Mouse (Mus musculus) intestine, embryonic 16.5 days (tissue): ENCODE measurements around the gene Ccdc58. TPM values are rescaled to one million over a fixed set of nuclear protein-coding genes. Genes with fewer than 3 reads are reported as not detected.
"Not testable (repeated sequence)": the region's sequence is repeated elsewhere in the genome, so short reads cannot be mapped to it uniquely, and the experiment has no call there.

Experiments used
- ATAC-seq: fragments of 200-750 bp; cut with Nextera tagmentation; 2 replicates; pipeline ENCODE4 v1.8.0; 2017; ENCODE audit warnings: moderate TSS enrichment, moderate library complexity
- H3K27ac ChIP-seq: fragments of 300-500 bp; sonication (generic); 2 replicates; pipeline ENCODE4 v1.5.1; 2014; ENCODE audit warnings: mild to moderate bottlenecking, low read length
- H3K27me3 ChIP-seq: fragments of 300-500 bp; sonication (generic); replicated peaks from 2 replicates; pipeline ENCODE4 v1.6.1; 2014; ENCODE audit warnings: low read length, control low read depth, mixed read lengths; ENCODE audit not compliant: control insufficient read depth, insufficient read depth
- H3K36me3 ChIP-seq: fragments of 300-500 bp; sonication (generic); 2 replicates; pipeline ENCODE4 v1.6.1; 2014; ENCODE audit warnings: low read length, control low read depth; ENCODE audit not compliant: control insufficient read depth, insufficient read depth
- H3K4me1 ChIP-seq: fragments of 300-500 bp; sonication (generic); 2 replicates; pipeline ENCODE4 v1.6.1; 2014; ENCODE audit warnings: low read length, control low read depth, mixed read lengths; ENCODE audit not compliant: control insufficient read depth, insufficient read depth
- H3K4me2 ChIP-seq: fragments of 300-500 bp; sonication (generic); 2 replicates; pipeline ENCODE4 v1.6.1; 2014; ENCODE audit warnings: low read depth, low read length, control low read depth
- H3K4me3 ChIP-seq: fragments of 300-500 bp; sonication (generic); 2 replicates; pipeline ENCODE4 v1.5.1; 2014; ENCODE audit warnings: mild to moderate bottlenecking, low read length
- H3K9ac ChIP-seq: fragments of 300-500 bp; sonication (generic); 2 replicates; pipeline ENCODE4 v1.6.1; 2014; ENCODE audit warnings: low read depth, low read length
- H3K9me3 ChIP-seq: fragments of 300-500 bp; sonication (generic); 2 replicates; pipeline ENCODE4 v1.6.1; 2016; ENCODE audit warnings: low read length, control low read depth; ENCODE audit not compliant: control insufficient read depth
- WGBS: fragments of 180-500 bp; shearing (Covaris S2); extraction: QIAGEN DNeasy Blood & Tissue Kit; methylation state at CpG from one replicate; pipeline ENCODE4 v1.1.7; 2014; 5-methylcytosine and 5-hydroxymethylcytosine counted together
- polyA plus RNA-seq: library from polyadenylated mRNA; unstranded; fragments of >200 nt; fragmentation: Nextera tagmentation; extraction: Ambion mirVana; gene quantifications from 2 replicates; pipeline ENCODE4 v1.2.1, GENCODE M21; 2015

The Ccdc58 gene
- polyA plus RNA-seq, 1 experiment from 2014 or later, result 121 TPM

- Histone ChIP-seq H3K27ac (no peak overlapping the region), H3K36me3 (peaks cover 8% of the 10 kb centered on the region), H3K9ac (no peak overlapping the region), H3K4me1 (no peaks in the 10 kb centered on the region), H3K27me3 (no peaks in the 10 kb centered on the region), H3K4me3 (no peak overlapping the region), H3K9me3 (no peaks in the 10 kb centered on the region), H3K4me2 (no peak overlapping the region)
- no peak for ATAC-seq
- 65% methylated on average over 6 of the region's 6 CpGs for WGBS
Observed at GRCm38 (mm10) chr16:36053524-36054275, 17.8 kb upstream of the Ccdc58 start.

- Histone ChIP-seq H3K27ac (no peak overlapping the region), H3K4me1 (no peaks in the 10 kb centered on the region), H3K4me3 (no peak overlapping the region), H3K36me3 (peaks cover 2% of the 10 kb centered on the region), H3K9ac (no peak overlapping the region), H3K4me2 (no peak overlapping the region), H3K27me3 (no peaks in the 10 kb centered on the region), H3K9me3 (no peaks in the 10 kb centered on the region)
- ATAC-seq, result no peak
- WGBS, result 94% methylated on average over 8 of the region's 8 CpGs
Observed at GRCm38 (mm10) chr16:36054920-36055319, 16.6 kb upstream of the Ccdc58 start.

DNA sequence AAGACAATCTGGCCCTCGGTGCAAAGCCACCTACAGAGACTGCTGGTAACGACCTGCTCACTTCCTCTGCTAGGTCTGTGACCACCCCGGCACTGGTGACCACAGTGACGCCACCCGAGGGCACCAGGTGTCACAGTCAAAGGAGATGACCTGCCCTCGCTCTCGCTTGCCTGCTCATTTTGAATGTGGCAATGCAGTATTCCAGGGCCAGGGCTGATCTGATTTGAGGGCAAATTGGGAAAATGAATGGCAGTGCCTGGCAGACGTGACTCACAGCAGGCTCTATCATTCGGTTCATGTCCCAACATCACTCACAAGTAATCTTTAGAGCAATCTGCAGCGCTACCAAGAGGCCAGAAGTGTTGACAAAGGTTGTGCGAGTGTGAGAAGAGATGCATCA lies 15.1 kb upstream of the Ccdc58 start:
- Histone ChIP-seq H3K27ac (no peak overlapping the region), H3K4me1 (no peaks in the 10 kb centered on the region), H3K9me3 (no peaks in the 10 kb centered on the region), H3K4me2 (no peak overlapping the region), H3K4me3 (no peak overlapping the region), H3K9ac (no peak overlapping the region), H3K36me3 (peaks cover 2% of the 10 kb centered on the region; the same call in 1 of the 2 replicates), H3K27me3 (no peaks in the 10 kb centered on the region)
- ATAC-seq, result no peak
- 92% methylated on average over 11 of the region's 11 CpGs for WGBS

- H3K36me3 ChIP-seq, result peaks cover 2% of the 10 kb centered on the region; the same call in 1 of the 2 replicates
- no peak overlapping the region for H3K4me2 ChIP-seq
- WGBS, result 62% methylated on average over 8 of the region's 8 CpGs
- H3K4me3 ChIP-seq, result no peak overlapping the region
- no peaks in the 10 kb centered on the region for H3K4me1 ChIP-seq
- no peak for ATAC-seq
- H3K9ac ChIP-seq, result no peak overlapping the region
- H3K9me3 ChIP-seq, result no peaks in the 10 kb centered on the region
- no peak overlapping the region for H3K27ac ChIP-seq
- H3K27me3 ChIP-seq, result no peaks in the 10 kb centered on the region
Observed at GRCm38 (mm10) chr16:36057933-36058475, 13.5 kb upstream of the Ccdc58 start.

GRCm38 (mm10) chr16:36062534-36062933 lies 9.0 kb upstream of the Ccdc58 start:
- not testable (repeated sequence) for H3K4me2 ChIP-seq, ATAC-seq, H3K4me1 ChIP-seq, H3K4me3 ChIP-seq, H3K27me3 ChIP-seq, H3K27ac ChIP-seq, H3K9me3 ChIP-seq, H3K9ac ChIP-seq, H3K36me3 ChIP-seq
- WGBS, result 90% methylated on average over 1 of the region's 1 CpGs

DNA sequence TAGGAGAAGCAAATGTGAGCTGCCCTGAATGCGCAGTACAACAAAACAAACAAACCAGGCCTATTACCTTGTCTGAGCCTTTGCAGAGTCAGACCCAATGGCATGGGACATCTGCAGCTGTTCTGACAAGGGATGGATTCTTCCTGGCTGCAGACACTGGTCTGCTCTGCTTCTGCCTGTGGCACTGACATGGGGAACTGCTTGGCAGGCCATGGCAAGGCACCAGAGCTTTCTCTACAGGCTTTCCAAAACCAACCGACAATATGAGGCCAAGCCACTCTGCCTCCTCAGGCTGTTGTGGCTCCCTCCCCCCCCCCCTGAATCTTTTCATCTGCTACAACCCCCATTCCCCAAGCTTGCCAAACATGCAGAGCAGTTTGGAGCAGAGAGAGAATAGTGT lies 8.2 kb upstream of the Ccdc58 start:
- WGBS, result 72% methylated on average over 2 of the region's 2 CpGs
- no peaks in the 10 kb centered on the region for H3K36me3 ChIP-seq
- no peak overlapping the region for H3K9ac ChIP-seq
- ATAC-seq, result no peak
- H3K27ac ChIP-seq, result no peak overlapping the region
- no peaks in the 10 kb centered on the region for H3K27me3 ChIP-seq
- peaks cover 9% of the 10 kb centered on the region; the same call in 1 of the 2 replicates for H3K4me1 ChIP-seq
- H3K4me3 ChIP-seq, result no peak overlapping the region
- H3K4me2 ChIP-seq, result no peak overlapping the region
- H3K9me3 ChIP-seq, result no peaks in the 10 kb centered on the region

- Histone ChIP-seq H3K4me3 (no peak overlapping the region), H3K4me2 (no peak overlapping the region), H3K27ac (no peak overlapping the region), H3K4me1 (peaks cover 17% of the 10 kb centered on the region), H3K27me3 (no peaks in the 10 kb centered on the region), H3K9ac (no peak overlapping the region), H3K36me3 (no peaks in the 10 kb centered on the region), H3K9me3 (no peaks in the 10 kb centered on the region)
- WGBS, result 84% methylated on average over 5 of the region's 5 CpGs
- no peak for ATAC-seq
Observed at GRCm38 (mm10) chr16:36064904-36065303, 6.6 kb upstream of the Ccdc58 start.

DNA sequence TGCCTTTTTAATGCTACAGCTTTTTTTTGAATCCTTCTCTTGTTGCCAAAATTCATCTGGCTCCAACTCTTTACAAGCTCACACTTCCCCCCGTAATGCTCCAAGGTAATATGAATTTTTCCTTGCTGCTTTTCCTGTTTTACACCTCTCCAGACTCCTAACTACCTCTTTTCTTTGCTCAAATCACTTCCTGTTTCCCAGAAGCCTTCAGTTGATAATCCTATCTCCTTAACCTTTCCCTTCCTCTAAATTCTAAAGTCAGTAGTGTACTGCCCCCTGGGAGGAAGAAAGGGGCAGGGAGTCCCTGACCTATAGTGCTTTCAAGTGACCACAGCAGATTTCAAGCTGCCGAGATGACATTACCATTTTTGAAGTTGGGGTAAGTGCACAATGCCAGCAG lies 3.8 kb upstream of the Ccdc58 start:
- H3K4me1 ChIP-seq, result peaks cover 17% of the 10 kb centered on the region
- WGBS, result 71% methylated on average over 2 of the region's 2 CpGs
- no peak overlapping the region for H3K4me2 ChIP-seq
- no peaks in the 10 kb centered on the region for H3K9me3 ChIP-seq
- no peaks in the 10 kb centered on the region for H3K27me3 ChIP-seq
- no peak overlapping the region for H3K9ac ChIP-seq
- H3K4me3 ChIP-seq, result no peak overlapping the region
- no peaks in the 10 kb centered on the region for H3K36me3 ChIP-seq
- no peak overlapping the region for H3K27ac ChIP-seq
- no peak for ATAC-seq

DNA sequence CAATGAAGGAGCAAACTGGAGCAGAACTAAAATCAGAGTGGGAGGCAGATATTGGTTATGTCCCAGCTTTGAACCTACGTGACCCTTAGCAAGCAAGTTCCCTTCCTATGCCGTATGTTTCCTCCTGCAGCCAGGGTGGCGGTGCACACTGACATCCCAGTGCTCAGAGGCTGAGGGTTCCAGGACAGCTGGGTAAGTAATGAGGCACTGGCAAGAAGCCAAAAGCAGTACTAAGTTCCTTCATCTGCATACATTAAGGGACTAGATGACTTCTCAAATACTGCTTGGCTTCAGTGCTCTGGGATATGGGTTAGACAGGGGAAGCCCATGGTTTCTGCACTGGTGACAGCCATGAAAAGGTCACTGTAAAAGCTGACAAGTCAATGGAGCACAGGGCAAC lies 3.1 kb upstream of the Ccdc58 start:
- 0 out of 2 replicates have a peak overlapping the region, but pooled peaks have one; percentile 14 for H3K9ac ChIP-seq
- WGBS, result 58% methylated on average over 3 of the region's 3 CpGs
- no peak overlapping the region for H3K4me2 ChIP-seq
- no peaks in the 10 kb centered on the region for H3K27me3 ChIP-seq
- ATAC-seq, result no peak
- H3K4me3 ChIP-seq, result no peak overlapping the region
- H3K27ac ChIP-seq, result peak overlapping the region; percentile 37; the same call in 1 of the 2 replicates
- peaks cover 17% of the 10 kb centered on the region for H3K4me1 ChIP-seq
- H3K36me3 ChIP-seq, result no peaks in the 10 kb centered on the region
- H3K9me3 ChIP-seq, result no peaks in the 10 kb centered on the region
